Mouse (Mus musculus): Measurements from ENCODE around the gene Mbd3. TPM values are rescaled to one million over a fixed set of nuclear protein-coding genes. Genes with fewer than 3 reads are reported as not detected.

Mbd3 gene
- polyA plus RNA-seq, 2 experiments = 44.3 to 79.5 TPM

GRCm38 (mm10) chr10:80365736-80366135 is 33.6 kb downstream of the Mbd3 start:
- no peak for DNase-seq (ENCODE audit: low read depth in 3 of 3, low spot score in 3 of 3)
- ATAC-seq (ENCODE audit: insufficient read depth) = no peak
- H3K9ac ChIP-seq (replicated peaks) = no peak overlapping the region
- H3K4me1 ChIP-seq (replicated peaks; ENCODE audit: control insufficient read depth in 2 of 2, insufficient read depth in 2 of 2, low read length in 1 of 2) = no peaks in the 10 kb centered on the region
- 42% methylated on average over 6 of the region's 6 CpGs for WGBS (ENCODE audit: insufficient replicate concordance)
- H3K27ac ChIP-seq = no peak overlapping the region
- H3K4me2 ChIP-seq (ENCODE audit: low read depth) = no peak overlapping the region
- peaks cover 4% of the 10 kb centered on the region for H3K27me3 ChIP-seq (ENCODE audit: control insufficient read depth, insufficient read depth, low read length)
- no peak for TF ChIP-seq CTCF (IDR thresholded peaks at IDR 0.05; ENCODE audit: low read depth)
- no peak for TF ChIP-seq EP300 (IDR thresholded peaks at IDR 0.05; ENCODE audit: low read depth)
- H3K36me3 ChIP-seq (replicated peaks; ENCODE audit: control insufficient read depth, insufficient read depth, low read depth) = no peaks in the 10 kb centered on the region
- H3K4me3 ChIP-seq (ENCODE audit: insufficient read depth in 1 of 2, low read depth in 2 of 2, low read length in 2 of 2) = no peak overlapping the region
- H3K9me3 ChIP-seq (ENCODE audit: control insufficient read depth, low read length) = no peaks in the 10 kb centered on the region

- Histone ChIP-seq H3K4me1 (replicated peaks; ENCODE audit: control insufficient read depth in 2 of 2, insufficient read depth in 2 of 2, low read length in 1 of 2) (no peaks in the 10 kb centered on the region), H3K4me3 (ENCODE audit: insufficient read depth in 1 of 2, low read depth in 2 of 2, low read length in 2 of 2) (no peak overlapping the region), H3K27ac (no peak overlapping the region), H3K9ac (replicated peaks) (no peak overlapping the region), H3K36me3 (replicated peaks; ENCODE audit: control insufficient read depth, insufficient read depth, low read depth) (no peaks in the 10 kb centered on the region), H3K27me3 (ENCODE audit: control insufficient read depth, insufficient read depth, low read length) (peaks cover 5% of the 10 kb centered on the region), H3K4me2 (ENCODE audit: low read depth) (no peak overlapping the region), H3K9me3 (ENCODE audit: control insufficient read depth, low read length) (no peaks in the 10 kb centered on the region)
- no peak for DNase-seq (ENCODE audit: low read depth in 3 of 3, low spot score in 3 of 3)
- TF ChIP-seq EP300 (IDR thresholded peaks at IDR 0.05; ENCODE audit: low read depth) (no peak), CTCF (IDR thresholded peaks at IDR 0.05; ENCODE audit: low read depth) (no peak)
- WGBS (ENCODE audit: insufficient replicate concordance) = 39% methylated on average over 6 of the region's 6 CpGs
- ATAC-seq (ENCODE audit: insufficient read depth) = no peak
Measured at GRCm38 (mm10) chr10:80363734-80364133, 35.6 kb downstream of the Mbd3 start.

- no peaks in the 10 kb centered on the region for H3K36me3 ChIP-seq (replicated peaks; ENCODE audit: control insufficient read depth, insufficient read depth, low read depth)
- ATAC-seq (ENCODE audit: insufficient read depth) (0 out of 2 replicates have a peak, but pooled peaks have one; percentile 21), DNase-seq (ENCODE audit: low read depth in 3 of 3, low spot score in 3 of 3) (no peak)
- no peaks in the 10 kb centered on the region for H3K4me1 ChIP-seq (replicated peaks; ENCODE audit: control insufficient read depth in 2 of 2, insufficient read depth in 2 of 2, low read length in 1 of 2)
- H3K27ac ChIP-seq = no peak overlapping the region
- no peaks in the 10 kb centered on the region for H3K9me3 ChIP-seq (ENCODE audit: control insufficient read depth, low read length)
- H3K27me3 ChIP-seq (ENCODE audit: control insufficient read depth, insufficient read depth, low read length) = peaks cover 49% of the 10 kb centered on the region
- TF ChIP-seq EP300 (IDR thresholded peaks at IDR 0.05; ENCODE audit: low read depth) (no peak), CTCF (IDR thresholded peaks at IDR 0.05; ENCODE audit: low read depth) (no peak; the same call in 1 of the 2 replicates)
- 9% methylated on average over 31 of the region's 31 CpGs for WGBS (ENCODE audit: insufficient replicate concordance)
- no peak overlapping the region for H3K9ac ChIP-seq (replicated peaks)
- H3K4me3 ChIP-seq (ENCODE audit: insufficient read depth in 1 of 2, low read depth in 2 of 2, low read length in 2 of 2) = no peak overlapping the region
- H3K4me2 ChIP-seq (ENCODE audit: low read depth) = peak overlapping the region; percentile 18; the same call in 1 of the 2 replicates
Measured at GRCm38 (mm10) chr10:80357994-80358639, 41.2 kb downstream of the Mbd3 start.

- Histone ChIP-seq H3K9me3 (ENCODE audit: control insufficient read depth, low read length) (no peaks in the 10 kb centered on the region), H3K9ac (replicated peaks) (no peak overlapping the region), H3K27ac (no peak overlapping the region), H3K4me2 (ENCODE audit: low read depth) (no peak overlapping the region), H3K36me3 (replicated peaks; ENCODE audit: control insufficient read depth, insufficient read depth, low read depth) (no peaks in the 10 kb centered on the region), H3K4me1 (replicated peaks; ENCODE audit: control insufficient read depth in 2 of 2, insufficient read depth in 2 of 2, low read length in 1 of 2) (no peaks in the 10 kb centered on the region), H3K4me3 (ENCODE audit: insufficient read depth in 1 of 2, low read depth in 2 of 2, low read length in 2 of 2) (no peak overlapping the region), H3K27me3 (ENCODE audit: control insufficient read depth, insufficient read depth, low read length) (peaks cover 53% of the 10 kb centered on the region)
- DNase-seq (ENCODE audit: low read depth in 3 of 3, low spot score in 3 of 3) = no peak
- WGBS (ENCODE audit: insufficient replicate concordance) = 29% methylated on average over 7 of the region's 7 CpGs
- no peak for ATAC-seq (ENCODE audit: insufficient read depth)
- no peak for TF ChIP-seq EP300 (IDR thresholded peaks at IDR 0.05; ENCODE audit: low read depth)
- no peak for TF ChIP-seq CTCF (IDR thresholded peaks at IDR 0.05; ENCODE audit: low read depth)
Measured at GRCm38 (mm10) chr10:80357336-80357735, 42.0 kb downstream of the Mbd3 start.

DNA sequence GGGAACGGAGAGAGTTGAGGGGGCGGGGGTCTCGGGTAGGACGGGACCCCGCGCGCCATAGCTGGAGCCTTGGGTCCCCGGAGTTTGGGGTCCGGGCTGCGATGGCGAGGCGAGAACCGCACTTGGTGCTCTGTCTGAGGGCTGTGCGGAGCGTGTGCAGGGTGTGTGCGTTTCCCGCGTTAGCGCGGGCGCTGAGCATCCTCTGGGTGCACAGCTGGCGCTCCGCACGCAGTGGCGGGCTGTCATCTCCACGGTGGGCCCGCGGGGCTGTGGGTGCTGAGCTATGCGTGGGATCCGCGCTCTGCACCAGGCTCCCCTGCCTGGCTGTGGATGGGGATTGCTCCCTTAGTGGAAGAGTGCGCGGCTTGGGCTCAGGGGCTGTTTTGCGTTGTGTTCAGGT is 42.6 kb downstream of the Mbd3 start:
- no peak overlapping the region for H3K27ac ChIP-seq
- no peak overlapping the region for H3K4me3 ChIP-seq (ENCODE audit: insufficient read depth in 1 of 2, low read depth in 2 of 2, low read length in 2 of 2)
- no peak overlapping the region for H3K4me2 ChIP-seq (ENCODE audit: low read depth)
- peaks cover 58% of the 10 kb centered on the region for H3K27me3 ChIP-seq (ENCODE audit: control insufficient read depth, insufficient read depth, low read length)
- TF ChIP-seq CTCF (IDR thresholded peaks at IDR 0.05; ENCODE audit: low read depth) (no peak), EP300 (IDR thresholded peaks at IDR 0.05; ENCODE audit: low read depth) (no peak)
- ATAC-seq (ENCODE audit: insufficient read depth) (no peak), DNase-seq (ENCODE audit: low read depth in 3 of 3, low spot score in 3 of 3) (no peak)
- 4% methylated on average over 34 of the region's 34 CpGs for WGBS (ENCODE audit: insufficient replicate concordance)
- no peaks in the 10 kb centered on the region for H3K36me3 ChIP-seq (replicated peaks; ENCODE audit: control insufficient read depth, insufficient read depth, low read depth)
- H3K9me3 ChIP-seq (ENCODE audit: control insufficient read depth, low read length) = no peaks in the 10 kb centered on the region
- no peaks in the 10 kb centered on the region for H3K4me1 ChIP-seq (replicated peaks; ENCODE audit: control insufficient read depth in 2 of 2, insufficient read depth in 2 of 2, low read length in 1 of 2)
- H3K9ac ChIP-seq (replicated peaks) = no peak overlapping the region
